Mouse (Mus musculus): Measurements from ENCODE around the gene Glp1r. TPM values are rescaled to one million over a fixed set of nuclear protein-coding genes. Genes with fewer than 3 reads are reported as not detected.

Gene Glp1r
- under 1 TPM in 2 of 3 experiments, not detected in 1; 0.08 to 0.18 TPM for polyA plus RNA-seq (2017; shearing (Covaris generic))

DNA sequence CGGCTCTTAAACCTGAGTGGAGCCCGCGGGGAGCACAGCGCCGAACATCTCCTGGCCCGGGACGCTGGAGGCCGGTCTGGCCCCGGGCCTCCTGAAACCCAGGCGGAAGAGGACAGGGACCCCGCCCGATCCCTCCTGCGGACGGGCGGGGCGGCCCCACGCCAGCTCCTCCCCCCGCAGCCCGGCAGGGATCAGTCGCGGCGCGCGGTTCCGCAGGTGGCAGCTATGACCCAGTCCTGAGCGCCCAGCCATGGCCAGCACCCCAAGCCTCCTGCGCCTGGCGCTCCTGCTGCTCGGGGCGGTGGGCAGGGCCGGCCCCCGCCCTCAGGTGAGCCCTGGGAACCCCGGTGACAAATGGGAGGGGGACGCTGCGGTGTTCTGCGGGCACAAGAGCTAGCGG is at the start of gene Glp1r:
Glp1r (plus strand) TSS at position 191 of the 400 bp plus-strand sequence.
- ATAC-seq, result no peak

GRCm38 (mm10) chr17:30852345-30852744 is 49.3 kb upstream of the Glp1r start:
- ATAC-seq, result no peak

DNA sequence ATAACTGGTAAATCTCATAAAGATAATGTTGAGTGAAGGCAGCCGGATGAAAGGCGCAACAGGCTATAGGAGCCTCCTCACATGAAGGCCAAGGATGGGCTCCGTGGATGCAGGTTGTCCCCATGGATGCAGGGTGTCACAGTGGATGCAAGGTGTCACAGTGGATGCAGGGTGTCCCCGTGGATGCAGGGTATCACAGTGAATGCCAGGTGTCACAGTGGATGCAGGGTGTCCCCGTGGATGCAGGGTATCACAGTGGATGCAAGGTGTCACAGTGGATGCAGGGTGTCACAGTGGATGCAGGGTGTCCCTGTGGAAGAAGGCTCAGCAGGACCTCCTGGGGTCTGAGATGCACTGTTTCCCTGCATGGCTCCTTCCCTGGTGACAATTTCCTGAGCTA is 44.3 kb upstream of the Glp1r start:
- ATAC-seq, result no peak

GRCm38 (mm10) chr17:30858586-30859259 is 42.9 kb upstream of the Glp1r start:
- no peak for ATAC-seq

DNA sequence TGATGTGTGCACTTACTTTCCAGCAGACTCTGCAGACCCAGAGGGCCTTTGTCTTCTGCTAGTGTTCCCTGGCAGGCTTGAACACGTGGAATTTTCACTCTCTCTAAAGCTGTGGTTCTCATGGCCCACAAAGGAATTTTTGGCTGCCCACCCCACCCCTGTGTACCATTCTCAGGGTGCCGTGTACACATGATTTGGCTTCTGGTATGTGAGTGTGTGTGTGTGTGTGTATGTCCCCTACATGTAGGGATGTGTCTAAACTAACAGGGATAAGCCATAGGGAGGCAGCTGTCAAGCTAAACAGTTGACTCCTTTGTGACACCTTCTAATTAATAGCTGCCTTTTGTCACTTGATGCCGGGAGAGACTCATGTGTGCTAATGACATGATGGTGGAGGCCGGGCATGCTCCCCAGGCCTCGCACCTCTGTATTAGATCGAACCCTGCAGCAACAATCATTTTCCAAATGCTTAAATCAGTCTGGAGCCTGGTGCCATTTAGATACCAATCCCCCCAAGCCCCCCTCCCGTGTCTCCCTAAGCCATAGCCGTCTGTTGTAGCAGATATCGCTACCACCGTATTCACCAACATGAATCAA is 41.5 kb upstream of the Glp1r start:
- no peak for ATAC-seq

- no peak for ATAC-seq
Observed at GRCm38 (mm10) chr17:30860606-30861005, 41.0 kb upstream of the Glp1r start.

GRCm38 (mm10) chr17:30866281-30866680 is 35.3 kb upstream of the Glp1r start:
- ATAC-seq, result no peak

DNA sequence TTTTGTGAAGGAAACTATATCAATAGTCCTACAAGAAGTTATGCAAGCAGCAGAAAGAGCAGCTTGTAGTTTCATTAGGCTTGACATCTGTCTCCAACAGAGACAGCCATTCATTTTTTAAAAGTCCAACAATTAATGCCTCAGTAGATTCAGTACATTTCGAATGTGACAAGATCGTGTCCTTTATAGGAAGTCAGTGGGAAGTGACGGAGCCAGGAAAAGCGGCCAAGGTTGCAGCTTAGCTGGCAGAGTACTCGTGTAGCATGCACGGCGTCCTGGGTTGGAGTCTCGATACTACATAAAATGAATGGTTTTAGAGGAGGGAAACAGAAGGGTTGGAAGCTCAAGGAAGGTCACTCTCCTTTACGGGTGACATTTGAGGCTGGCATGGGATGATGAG is 34.7 kb upstream of the Glp1r start:
- no peak for ATAC-seq

DNA sequence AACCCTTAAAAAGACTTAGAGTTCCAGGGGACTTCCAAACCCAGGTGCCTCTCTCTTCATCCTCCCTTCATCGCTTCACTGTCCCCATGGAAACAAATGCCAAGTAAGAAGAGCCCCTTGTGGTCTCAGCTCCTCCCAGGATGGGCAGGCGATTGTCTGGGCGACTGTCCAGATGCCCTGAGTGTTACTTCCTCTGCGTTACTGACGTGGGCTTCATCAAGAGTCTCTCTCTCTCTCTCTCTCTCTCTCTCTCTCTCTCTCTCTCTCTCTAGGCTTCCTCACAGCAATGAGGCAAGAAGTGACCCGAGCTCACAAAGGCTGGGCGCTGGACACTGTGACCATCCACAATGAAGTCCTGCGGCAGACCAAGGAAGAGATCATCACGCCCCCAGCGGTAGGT is 30.6 kb upstream of the Glp1r start:
- no peak for ATAC-seq

DNA sequence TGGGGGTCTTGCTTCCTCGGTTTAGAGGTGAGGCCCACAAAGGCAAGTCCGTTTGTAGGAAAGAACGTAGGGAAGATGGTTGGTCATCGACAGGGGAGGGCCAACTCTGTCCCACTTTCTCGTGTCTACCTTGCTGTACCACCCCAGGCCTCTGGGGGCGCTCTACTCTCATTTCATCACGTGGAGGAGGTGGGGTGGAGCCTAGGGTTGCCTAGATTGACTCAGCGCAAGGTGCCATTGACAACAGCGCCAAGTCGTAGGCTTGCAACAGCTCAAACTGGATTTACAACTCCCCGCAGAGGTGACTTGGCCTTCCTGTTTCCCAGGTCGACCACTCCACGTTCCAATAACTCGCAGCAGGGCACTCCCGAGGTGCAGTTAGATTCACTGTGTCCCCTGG is 27.3 kb upstream of the Glp1r start:
- no peak for ATAC-seq

DNA sequence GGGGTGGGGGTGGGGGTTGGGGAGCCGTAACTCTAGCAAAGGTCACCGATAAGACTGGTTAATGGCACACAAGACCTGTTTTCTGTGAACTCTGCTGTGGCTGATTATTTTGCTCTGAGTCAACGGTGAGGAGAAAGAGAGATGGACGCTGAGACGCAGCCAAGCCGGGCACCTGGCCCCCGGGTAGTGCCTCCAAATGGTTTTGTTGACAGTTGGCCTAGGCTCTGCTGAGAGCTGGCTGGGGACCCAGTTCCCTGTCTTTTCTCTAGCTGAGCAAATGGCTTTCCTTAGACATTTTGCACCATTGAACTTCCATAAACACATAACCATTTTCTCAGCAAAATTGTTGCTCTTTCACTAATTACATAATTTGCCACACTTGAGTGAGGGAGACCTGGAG is 24.2 kb upstream of the Glp1r start:
- no peak for ATAC-seq

DNA sequence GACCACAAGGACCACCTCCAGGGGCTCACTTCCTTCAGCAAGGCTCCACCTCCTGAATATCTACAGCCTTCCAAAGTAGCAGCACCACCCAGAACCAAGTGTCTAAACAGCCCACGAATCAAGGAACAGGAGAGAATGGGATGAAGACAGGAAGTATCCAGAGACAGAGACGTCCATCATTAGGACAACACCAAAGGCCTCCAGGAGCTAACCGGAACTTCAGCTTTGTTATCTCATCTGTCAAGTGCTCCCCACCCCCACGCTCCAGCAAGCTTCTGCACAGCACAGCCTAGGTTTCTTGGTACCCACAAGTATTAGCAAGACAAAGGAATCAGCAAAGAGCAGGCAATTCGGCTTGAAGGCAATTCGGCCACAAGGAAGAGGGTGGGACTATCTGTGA is 23.0 kb upstream of the Glp1r start:
- no peak for ATAC-seq

GRCm38 (mm10) chr17:30880391-30880790 is 21.2 kb upstream of the Glp1r start:
- ATAC-seq, result no peak

DNA sequence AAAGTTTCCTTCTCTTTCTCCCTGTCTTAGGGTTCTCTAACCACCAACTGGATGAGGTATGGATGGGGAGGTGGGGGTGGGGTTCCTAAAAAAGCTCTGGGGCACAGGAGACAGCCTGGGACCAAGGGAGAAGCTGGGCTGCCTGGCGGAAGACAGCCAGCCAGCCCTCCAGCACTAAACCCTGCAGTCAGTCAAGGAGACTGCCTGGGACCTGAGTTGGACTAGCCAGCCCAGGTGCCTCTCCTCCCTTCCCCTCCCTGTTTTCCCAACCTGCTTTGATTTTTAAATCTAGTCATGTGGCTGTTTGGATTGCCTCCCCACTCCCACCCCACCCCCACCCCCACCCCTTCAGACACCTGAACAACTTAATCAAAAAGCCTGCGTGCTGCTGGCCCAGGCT is 20.6 kb upstream of the Glp1r start:
- no peak for ATAC-seq

DNA sequence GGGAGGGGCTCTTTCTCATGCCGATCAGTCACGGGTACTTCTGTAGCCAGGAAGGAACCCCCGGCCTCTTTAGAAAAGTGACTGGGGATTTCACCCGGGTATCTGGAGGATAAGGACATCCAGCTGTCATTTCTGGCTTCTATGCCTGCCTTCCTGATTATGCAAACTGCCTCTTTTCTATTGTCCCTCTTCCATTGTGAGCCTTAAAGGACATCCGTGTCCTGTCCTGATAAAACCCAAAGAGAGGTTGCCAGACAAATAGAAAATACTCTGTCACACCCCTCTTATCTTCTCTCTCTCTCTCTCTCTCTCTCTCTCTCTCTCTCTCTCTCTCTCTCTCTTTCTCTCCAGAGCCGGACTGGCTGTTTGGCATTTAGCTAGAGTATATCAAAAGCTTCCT is 19.4 kb upstream of the Glp1r start:
- ATAC-seq, result no peak

GRCm38 (mm10) chr17:30883534-30883933 is 18.1 kb upstream of the Glp1r start:
- ATAC-seq, result no peak

DNA sequence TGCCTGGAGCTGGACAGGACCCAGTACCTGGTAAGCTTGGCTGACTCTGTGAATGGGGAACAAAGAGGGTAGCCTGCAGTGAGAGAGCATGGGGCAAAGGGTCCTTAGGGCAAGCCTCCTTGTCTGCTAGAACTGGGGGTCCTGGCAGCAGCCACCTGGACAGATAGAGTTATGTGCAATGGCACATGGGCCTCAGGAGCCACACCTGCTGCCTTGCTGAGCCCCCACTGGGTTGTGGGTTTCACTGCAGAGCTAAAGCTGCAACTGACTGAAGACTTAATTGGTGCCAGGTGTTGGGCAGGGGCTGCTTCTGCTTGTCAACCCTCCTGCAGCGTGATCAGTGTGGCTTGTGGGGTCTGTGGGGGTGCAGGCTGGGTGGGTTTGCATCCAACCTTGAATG is 9.5 kb upstream of the Glp1r start:
- ATAC-seq, result no peak

- no peak for ATAC-seq
Observed at GRCm38 (mm10) chr17:30892730-30893129, 8.9 kb upstream of the Glp1r start.

DNA sequence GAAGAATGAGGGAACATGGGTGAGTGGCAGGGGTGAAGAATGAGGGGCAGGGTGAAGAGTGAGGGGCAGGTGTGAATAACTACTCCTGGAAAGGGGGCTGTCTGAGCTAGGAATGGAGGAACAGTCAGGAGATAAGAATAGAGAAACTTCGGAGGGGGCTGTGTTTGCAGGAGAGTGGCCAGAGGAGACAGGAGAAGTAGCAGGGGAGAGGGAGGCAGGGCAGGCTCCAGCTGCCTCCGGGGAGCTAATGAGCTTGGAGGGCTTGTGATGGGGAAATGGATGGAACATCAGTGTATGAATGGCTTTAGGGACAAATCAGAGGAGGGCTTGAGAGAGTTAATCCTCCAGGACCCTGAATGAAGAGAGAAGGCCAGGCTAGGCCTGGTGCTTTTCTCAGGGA is 4.5 kb upstream of the Glp1r start:
- ATAC-seq, result no peak

- ATAC-seq, result no peak
Observed at GRCm38 (mm10) chr17:30904096-30904495, 2.5 kb downstream of the Glp1r start.

DNA sequence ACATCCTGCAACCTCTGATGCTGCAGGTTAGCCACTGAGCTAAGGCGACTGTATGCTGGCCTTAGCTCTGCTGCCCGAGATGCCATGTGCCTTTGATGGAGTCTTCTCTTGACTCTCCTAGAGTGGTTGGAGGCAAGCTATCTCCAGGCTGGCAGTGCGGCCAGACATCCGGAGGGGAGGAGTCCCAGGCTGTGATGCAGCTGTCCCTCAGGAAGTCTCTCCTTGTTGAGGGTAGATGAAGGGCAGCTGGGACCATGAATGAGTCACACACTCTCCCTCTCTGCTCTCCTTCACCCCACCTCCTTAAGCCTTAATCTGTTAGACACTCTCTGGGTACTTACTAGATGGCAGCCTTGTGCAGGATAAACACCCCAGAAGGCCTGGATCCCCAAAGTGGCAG is 6.0 kb downstream of the Glp1r start:
- no peak for ATAC-seq

- no peak for ATAC-seq
Observed at GRCm38 (mm10) chr17:30910866-30911731, 9.5 kb downstream of the Glp1r start.

DNA sequence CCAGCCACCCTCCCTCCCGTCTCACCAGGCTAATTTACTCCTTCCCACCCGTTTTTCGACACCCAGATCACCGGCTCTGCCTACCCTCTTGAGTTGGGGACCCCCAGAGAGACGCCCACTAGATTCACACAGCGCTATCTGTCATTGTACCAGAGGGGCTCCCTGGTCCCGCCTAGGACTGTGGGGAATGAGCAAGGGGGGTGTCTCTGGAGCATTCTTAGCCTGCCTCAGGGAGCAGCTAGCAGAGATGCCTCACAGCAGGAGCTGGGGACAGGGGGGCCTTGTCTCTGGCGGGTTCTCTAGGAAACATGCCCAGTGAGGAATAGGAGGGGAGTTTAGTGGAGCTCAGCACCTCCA is 10.1 kb downstream of the Glp1r start:
- no peak for ATAC-seq

- ATAC-seq, result no peak
Observed at GRCm38 (mm10) chr17:30912536-30912935, 10.9 kb downstream of the Glp1r start.

All from inflammation-experienced regulatory T-cells, adult 6 months (primary cell).